Mouse (Mus musculus): Measurements from ENCODE around the gene Mical2. TPM values are rescaled to one million over a fixed set of nuclear protein-coding genes. Genes with fewer than 3 reads are reported as not detected.

Mical2 gene
- polyA plus RNA-seq (2012; rRNA removed): 5.4 and 5.9 TPM in 2 replicates

GRCm38 (mm10) chr7:112225615-112226262, at the start of gene Mical2:
Gene Mical2 (plus strand): TSS chr7:112225856.

DNA sequence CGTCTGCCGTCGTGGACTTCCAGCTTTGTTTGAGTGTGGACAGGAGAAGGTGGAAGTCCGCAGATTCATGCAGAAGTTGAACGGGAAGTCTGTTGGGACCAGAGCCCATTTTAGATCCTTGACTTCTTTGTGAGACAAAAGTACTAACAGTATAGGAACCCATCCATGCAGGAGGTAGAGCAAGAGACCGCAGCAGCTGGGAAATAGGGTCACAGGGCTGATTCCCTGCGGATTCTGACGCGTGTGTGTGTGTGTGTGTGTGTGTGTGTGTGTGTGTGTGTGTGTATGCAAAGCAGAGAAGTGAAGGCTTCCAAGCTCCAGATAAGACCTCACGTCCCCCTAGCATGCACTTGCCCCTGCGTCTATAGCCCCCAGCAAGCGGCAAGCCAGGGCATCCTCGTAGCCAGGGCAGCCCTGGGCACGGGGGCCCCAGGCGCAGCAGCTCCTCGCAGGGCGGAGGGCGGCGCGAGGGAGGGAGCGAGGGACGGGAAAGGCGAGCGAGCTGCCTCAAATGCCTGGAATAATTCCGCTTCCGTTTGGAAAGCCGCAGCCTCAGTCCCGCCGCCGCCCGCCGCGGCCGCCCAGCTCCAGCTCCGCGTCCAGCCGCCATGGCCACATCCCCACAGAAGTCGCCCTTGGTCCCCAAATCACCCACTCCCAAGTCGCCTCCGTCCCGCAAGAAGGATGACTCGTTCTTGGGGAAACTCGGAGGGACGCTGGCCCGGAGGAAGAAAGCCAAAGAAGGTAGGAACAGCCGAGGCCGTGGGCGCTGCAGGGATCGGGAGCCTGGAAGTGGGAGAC, 201.9 kb downstream of the Mical2 start, which contains the start of gene Parva:
Gene Parva (plus strand): TSS at position 149 of the 801 bp plus-strand sequence.

Other genes starting within 250 kb of the Mical2 start
- gene Usp47, start 202.4 kb upstream of the Mical2 start, polyA plus RNA-seq (2012; rRNA removed): 63.9 and 70.8 TPM in 2 replicates
- 14.2 and 19.6 TPM in 2 replicates for gene Dkk3, start 66.8 kb upstream of the Mical2 start, polyA plus RNA-seq (2012; rRNA removed)
- 22.2 and 36.0 TPM in 2 replicates for gene Parva, start 201.6 kb downstream of the Mical2 start, polyA plus RNA-seq (2012; rRNA removed)